Comparison of ENCODE assay signal across 21 mouse cellular contexts in the genomic region with DNA sequence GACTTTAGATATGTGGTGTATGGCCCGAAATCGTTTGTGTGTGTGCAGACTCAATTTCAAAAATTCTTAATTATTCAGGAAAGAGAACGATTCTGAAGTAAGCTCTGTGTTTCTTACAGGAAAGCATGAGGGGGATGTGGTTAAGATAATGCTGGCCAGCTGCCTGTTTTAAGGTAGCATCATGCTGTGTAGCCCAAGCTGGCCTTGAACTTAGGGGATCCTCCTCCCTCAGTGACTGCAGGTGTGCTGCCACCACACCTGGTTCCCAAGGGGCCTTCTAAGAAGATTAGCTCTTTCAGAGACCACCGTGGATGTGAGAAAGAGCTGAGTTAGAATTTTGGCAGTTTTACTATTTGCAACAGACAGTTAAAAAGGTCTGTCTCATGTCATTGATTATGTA.
DNase-seq lines count a peak whose midpoint lies in the region; ATAC-seq and TF ChIP-seq lines count a peak whose summit lies in the region.
"Had no signal": no experiment of that assay in that cellular context is flagged by ENCODE, and none has a peak within 500 bp of the region (broad histone marks: within the 10 kb centered on the region; RNA-seq: fewer than 3 reads in every experiment).

No protein-coding gene starts in this region.

- no peak for TF ChIP-seq EP300 in stomach, postnatal 0 days (optimal IDR thresholded peaks at IDR 0.05)

- no peaks in the 10 kb centered on the region for H3K9me3 ChIP-seq in heart, embryonic 15.5 days (replicated peaks)
- H3K9me3 ChIP-seq in forebrain, postnatal 0 days (ENCODE audit: low read length), result no peaks in the 10 kb centered on the region
- H3K9me3 ChIP-seq in stomach, postnatal 0 days (ENCODE audit: control insufficient read depth, low read length), result no peaks in the 10 kb centered on the region
- H3K9me3 ChIP-seq: embryonic facial prominence, embryonic 12.5 days; limb, embryonic 13.5 days; liver, embryonic 12.5 days; midbrain, embryonic 12.5 days had no signal

- H3K27ac ChIP-seq in heart, embryonic 15.5 days, result peak overlapping the region; percentile 88
- H3K27ac ChIP-seq in forebrain, postnatal 0 days (ENCODE audit: low read depth, low read length), result no peak overlapping the region
- H3K27ac ChIP-seq in stomach, postnatal 0 days (replicated peaks), result no peak overlapping the region
- H3K27ac ChIP-seq: embryonic facial prominence, embryonic 12.5 days; hindbrain, embryonic 14.5 days; liver, embryonic 12.5 days; midbrain, embryonic 12.5 days had no signal

- DNase-seq in heart, adult 18-20 months, result no peak
- DNase-seq in thymus, postnatal 25 days, result peak; percentile 20
- DNase-seq in thymus, postnatal 4 days, result no peak
- peak; percentile 37 for DNase-seq in splenic B cell, adult 2 months (ENCODE audit: low read depth, low spot score)
- no peak for DNase-seq in forebrain, postnatal 0 days
- no peak for DNase-seq in stomach, postnatal 0 days (ENCODE audit: low spot score)
- DNase-seq: adrenal gland, adult 2 months; cerebellum, adult 11-12 months; cerebellum, postnatal 10 days; heart, postnatal 36 days; kidney, adult 11 months; kidney, postnatal 4 days; lung, adult 18-20 months; lung, postnatal 10 days had no signal

- ATAC-seq in heart, embryonic 15.5 days (replicated peaks; ENCODE audit: insufficient number of reproducible peaks, insufficient read depth, low FRiP score, low read depth), result no peak
- peak; percentile 53 to 59 for ATAC-seq in hematopoietic stem cell, adult 5-6 weeks (replicated peaks in 1 of 2; ENCODE audit: insufficient read depth in 1 of 2, low FRiP score in 2 of 2, low TSS enrichment in 1 of 2, low read depth in 1 of 2, poor library complexity in 2 of 2, severe bottlenecking in 2 of 2)
- ATAC-seq in forebrain, postnatal 0 days, result no peak
- no peak for ATAC-seq in stomach, postnatal 0 days (ENCODE audit: low FRiP score, low TSS enrichment)
- ATAC-seq: liver, embryonic 12.5 days had no signal

- no peak overlapping the region for H3K4me2 ChIP-seq in heart, embryonic 15.5 days
- no peak overlapping the region for H3K4me2 ChIP-seq in forebrain, postnatal 0 days (ENCODE audit: low read depth)
- no peak overlapping the region for H3K4me2 ChIP-seq in stomach, postnatal 0 days (replicated peaks; ENCODE audit: low read depth)
- H3K4me2 ChIP-seq: embryonic facial prominence, embryonic 12.5 days; hindbrain, embryonic 14.5 days; liver, embryonic 12.5 days; midbrain, embryonic 12.5 days had no signal

- 40% methylated on average over 4 of the region's 4 CpGs for WGBS in heart, embryonic 15.5 days
- 71% methylated on average over 4 of the region's 4 CpGs for WGBS in forebrain, postnatal 0 days
- 63% methylated on average over 4 of the region's 4 CpGs for WGBS in stomach, postnatal 0 days

- H3K4me1 ChIP-seq in heart, embryonic 15.5 days (replicated peaks), result peaks cover 48% of the 10 kb centered on the region
- no peaks in the 10 kb centered on the region for H3K4me1 ChIP-seq in forebrain, postnatal 0 days (ENCODE audit: insufficient read depth)
- H3K4me1 ChIP-seq in stomach, postnatal 0 days (replicated peaks; ENCODE audit: control insufficient read depth, insufficient read depth), result no peaks in the 10 kb centered on the region; the same call in 1 of the 2 replicates
- H3K4me1 ChIP-seq: midbrain, embryonic 12.5 days had no signal

- TF ChIP-seq CTCF in forebrain, postnatal 0 days (IDR thresholded peaks at IDR 0.05; ENCODE audit: low read depth), result no peak
- TF ChIP-seq CTCF in stomach, postnatal 0 days (IDR thresholded peaks at IDR 0.05; ENCODE audit: low read depth), result no peak

- H3K36me3 ChIP-seq in heart, embryonic 15.5 days, result no peaks in the 10 kb centered on the region
- no peaks in the 10 kb centered on the region for H3K36me3 ChIP-seq in splenic B cell, adult 2 months (ENCODE audit: control insufficient read depth, insufficient read depth, low read length, poor library complexity, severe bottlenecking)
- no peaks in the 10 kb centered on the region for H3K36me3 ChIP-seq in forebrain, postnatal 0 days (ENCODE audit: insufficient read depth)
- H3K36me3 ChIP-seq in stomach, postnatal 0 days (ENCODE audit: control insufficient read depth, insufficient read depth, low read length), result no peaks in the 10 kb centered on the region
- H3K36me3 ChIP-seq: embryonic facial prominence, embryonic 12.5 days; limb, embryonic 13.5 days; liver, embryonic 12.5 days; midbrain, embryonic 12.5 days had no signal

- no peak overlapping the region for H3K9ac ChIP-seq in heart, embryonic 15.5 days
- H3K9ac ChIP-seq in forebrain, postnatal 0 days, result no peak overlapping the region
- no peak overlapping the region for H3K9ac ChIP-seq in stomach, postnatal 0 days (ENCODE audit: low read length)
- H3K9ac ChIP-seq: embryonic facial prominence, embryonic 12.5 days; hindbrain, embryonic 14.5 days; limb, embryonic 13.5 days; liver, embryonic 12.5 days; midbrain, embryonic 12.5 days had no signal

- no peak overlapping the region for H3K4me3 ChIP-seq in heart, embryonic 15.5 days
- H3K4me3 ChIP-seq in forebrain, postnatal 0 days (ENCODE audit: low read depth, low read length), result no peak overlapping the region
- H3K4me3 ChIP-seq in stomach, postnatal 0 days (ENCODE audit: low read depth, low read length), result no peak overlapping the region
- H3K4me3 ChIP-seq: embryonic facial prominence, embryonic 12.5 days; limb, embryonic 13.5 days; liver, embryonic 12.5 days; midbrain, embryonic 12.5 days had no signal

- no peaks in the 10 kb centered on the region for H3K27me3 ChIP-seq in heart, embryonic 15.5 days
- H3K27me3 ChIP-seq in splenic B cell, adult 2 months (ENCODE audit: control insufficient read depth, insufficient read depth, low read length, poor library complexity, severe bottlenecking), result no peaks in the 10 kb centered on the region
- H3K27me3 ChIP-seq in forebrain, postnatal 0 days (ENCODE audit: insufficient read depth, low read length), result no peaks in the 10 kb centered on the region
- no peaks in the 10 kb centered on the region for H3K27me3 ChIP-seq in stomach, postnatal 0 days (ENCODE audit: control insufficient read depth, insufficient read depth, low read length)
- H3K27me3 ChIP-seq: embryonic facial prominence, embryonic 12.5 days; limb, embryonic 13.5 days; liver, embryonic 12.5 days; midbrain, embryonic 12.5 days had no signal

Comparison
In these comparisons a context has a peak if more than half of its experiments do, and no peak if none do; other contexts are left out.
1. DNase-seq: peak in thymus, postnatal 25 days (single experiment) and splenic B cell, adult 2 months (single experiment); none in heart, adult 18-20 months (0 of 2), thymus, postnatal 4 days (single experiment), forebrain, postnatal 0 days (single experiment) and stomach, postnatal 0 days (single experiment).
2. ATAC-seq: peak in hematopoietic stem cell, adult 5-6 weeks (2 of 2); none in heart, embryonic 15.5 days (single experiment), forebrain, postnatal 0 days (single experiment) and stomach, postnatal 0 days (single experiment).